Mouse (Mus musculus): ENCODE measurements at regions not wholly inside any gene's neighbourhood (a gene's known extent, or its start where the extent isn't known, plus 50 kb on each side); places are given as distances from the start of the nearest gene placed in this dataset.

DNA sequence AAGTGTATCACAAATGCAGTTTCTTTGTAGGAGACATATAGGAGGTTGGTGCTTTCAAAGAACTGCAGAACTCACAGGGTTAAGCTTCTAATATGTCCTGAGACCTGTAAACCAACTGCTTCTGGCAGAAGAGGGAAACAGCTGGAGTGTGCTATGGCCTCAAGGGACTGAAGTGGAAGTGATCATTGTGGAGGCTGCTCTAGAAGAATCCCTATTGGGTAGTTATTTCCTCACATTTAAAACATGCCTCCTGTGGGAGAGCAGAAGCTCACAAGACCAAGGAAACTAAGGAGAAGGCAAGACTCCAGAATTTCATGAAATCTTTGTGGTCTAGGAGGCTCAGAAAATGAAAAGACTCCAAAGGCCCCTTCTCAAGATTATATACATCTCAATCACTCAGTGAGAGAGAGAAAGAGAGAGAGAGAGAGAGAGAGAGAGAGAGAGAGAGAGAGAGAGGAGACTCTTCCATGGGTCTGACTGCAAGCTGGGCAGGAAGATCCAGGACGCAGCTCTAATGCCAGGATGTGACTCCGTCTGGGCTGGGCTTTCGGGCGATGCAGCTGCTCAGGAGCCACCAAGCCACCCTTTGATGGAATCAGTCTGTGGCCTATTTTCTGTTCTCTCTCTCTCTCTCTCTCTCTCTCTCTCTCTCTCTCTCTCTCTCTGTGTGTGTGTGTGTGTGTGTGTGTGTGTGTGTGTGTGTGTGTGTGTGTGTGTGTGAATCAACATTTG is 93.3 kb downstream of the Pdcl3 start:
- H3K4me3 ChIP-seq (ENCODE audit: low read depth, low read length): no peak overlapping the region
- no peaks in the 10 kb centered on the region for H3K36me3 ChIP-seq (ENCODE audit: control insufficient read depth, insufficient read depth, low read length)
- WGBS: 97% methylated on average over 4 of the region's 4 CpGs
- H3K27ac ChIP-seq (ENCODE audit: low read length): no peak overlapping the region
- H3K9ac ChIP-seq (ENCODE audit: low read depth, low read length): no peak overlapping the region
- no peak overlapping the region for H3K4me2 ChIP-seq (ENCODE audit: low read length)
- H3K27me3 ChIP-seq (ENCODE audit: control insufficient read depth, insufficient read depth, low read depth, low read length): no peaks in the 10 kb centered on the region
- no peak for ATAC-seq
- no peaks in the 10 kb centered on the region for H3K4me1 ChIP-seq (ENCODE audit: control insufficient read depth, insufficient read depth, low read length)
- H3K9me3 ChIP-seq (replicated peaks; ENCODE audit: control insufficient read depth, low read length, poor library complexity, severe bottlenecking): peaks cover 2% of the 10 kb centered on the region; the same call in 1 of the 2 replicates

DNA sequence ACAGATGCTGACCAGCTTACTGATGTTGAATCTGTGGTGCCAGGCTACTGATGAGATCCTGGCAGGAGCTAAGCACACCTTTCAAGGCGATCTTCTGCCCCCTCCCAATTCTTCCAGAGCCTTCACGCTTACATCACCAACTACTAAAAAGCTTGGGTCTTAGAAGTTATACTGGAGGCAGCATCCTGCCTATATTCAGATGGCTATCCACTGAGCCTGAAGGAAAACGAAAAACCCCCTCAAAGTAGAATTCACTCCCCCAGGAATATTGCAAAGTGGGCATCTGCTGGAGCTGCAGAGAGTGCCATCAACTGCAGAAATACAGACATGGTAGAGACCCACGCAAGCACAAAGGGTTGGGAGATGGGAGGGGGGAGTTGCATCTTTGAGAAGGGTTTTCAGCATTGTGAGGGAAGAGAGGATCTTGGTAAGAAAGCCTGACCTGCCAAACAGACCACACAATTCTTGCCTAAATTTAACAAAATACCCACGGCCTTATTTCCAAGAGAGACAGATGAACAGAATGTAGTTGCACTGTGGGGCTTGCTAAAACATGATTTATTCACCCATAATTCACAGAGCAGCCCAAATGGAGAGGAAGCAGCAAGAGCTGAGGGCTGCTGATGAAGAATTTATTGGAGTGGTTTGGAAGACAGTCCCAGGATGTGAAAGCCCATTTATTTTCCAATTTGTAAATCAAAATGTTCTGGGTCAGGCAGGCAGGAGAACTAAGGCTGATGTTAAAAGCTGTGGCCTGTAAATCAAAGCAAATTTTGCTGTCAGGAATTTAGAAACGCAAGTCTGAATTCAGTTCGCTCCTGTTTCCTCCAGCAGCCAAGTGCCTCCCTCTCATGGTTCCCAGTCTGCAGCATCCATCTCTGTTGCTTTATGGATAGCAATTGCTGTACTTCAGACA is 98.8 kb downstream of the Pdcl3 start:
- ATAC-seq: no peak
- Histone ChIP-seq H3K4me1 (ENCODE audit: control insufficient read depth, insufficient read depth, low read length) (no peaks in the 10 kb centered on the region), H3K36me3 (ENCODE audit: control insufficient read depth, insufficient read depth, low read length) (no peaks in the 10 kb centered on the region), H3K4me2 (ENCODE audit: low read length) (no peak overlapping the region), H3K27ac (ENCODE audit: low read length) (no peak overlapping the region), H3K9ac (ENCODE audit: low read depth, low read length) (no peak overlapping the region), H3K9me3 (replicated peaks; ENCODE audit: control insufficient read depth, low read length, poor library complexity, severe bottlenecking) (no peaks in the 10 kb centered on the region; the same call in 1 of the 2 replicates), H3K27me3 (ENCODE audit: control insufficient read depth, insufficient read depth, low read depth, low read length) (no peaks in the 10 kb centered on the region), H3K4me3 (ENCODE audit: low read depth, low read length) (no peak overlapping the region)
- WGBS: 85% methylated on average over 7 of the region's 7 CpGs

DNA sequence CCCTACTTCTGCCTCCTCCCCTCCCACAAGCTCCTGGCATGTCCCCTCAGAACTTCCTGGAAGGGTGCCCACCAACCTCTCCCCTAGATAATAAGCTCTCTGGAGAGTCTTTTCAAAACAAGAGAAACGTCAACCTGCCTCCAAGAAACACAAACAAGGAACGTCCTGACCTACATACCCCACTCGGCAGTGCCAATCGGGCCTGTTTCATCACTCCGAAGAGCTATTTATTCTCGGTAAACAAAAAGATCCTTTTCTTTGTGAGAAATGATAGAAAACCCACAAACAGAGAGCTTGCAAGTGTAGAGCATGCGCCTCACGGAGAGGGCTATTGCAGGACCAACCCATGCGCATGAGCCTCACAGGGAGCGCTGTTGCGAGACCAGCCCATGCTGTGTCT is 100.9 kb downstream of the Pdcl3 start:
- WGBS: 62% methylated on average over 11 of the region's 11 CpGs
- Histone ChIP-seq H3K4me2 (ENCODE audit: low read length) (no peak overlapping the region), H3K36me3 (ENCODE audit: control insufficient read depth, insufficient read depth, low read length) (no peaks in the 10 kb centered on the region), H3K27me3 (ENCODE audit: control insufficient read depth, insufficient read depth, low read depth, low read length) (no peaks in the 10 kb centered on the region), H3K9me3 (replicated peaks; ENCODE audit: control insufficient read depth, low read length, poor library complexity, severe bottlenecking) (no peaks in the 10 kb centered on the region), H3K27ac (ENCODE audit: low read length) (no peak overlapping the region), H3K4me1 (ENCODE audit: control insufficient read depth, insufficient read depth, low read length) (no peaks in the 10 kb centered on the region), H3K9ac (ENCODE audit: low read depth, low read length) (no peak overlapping the region), H3K4me3 (ENCODE audit: low read depth, low read length) (no peak overlapping the region)
- peak; percentile 58; the same call in 1 of the 2 replicates for ATAC-seq

DNA sequence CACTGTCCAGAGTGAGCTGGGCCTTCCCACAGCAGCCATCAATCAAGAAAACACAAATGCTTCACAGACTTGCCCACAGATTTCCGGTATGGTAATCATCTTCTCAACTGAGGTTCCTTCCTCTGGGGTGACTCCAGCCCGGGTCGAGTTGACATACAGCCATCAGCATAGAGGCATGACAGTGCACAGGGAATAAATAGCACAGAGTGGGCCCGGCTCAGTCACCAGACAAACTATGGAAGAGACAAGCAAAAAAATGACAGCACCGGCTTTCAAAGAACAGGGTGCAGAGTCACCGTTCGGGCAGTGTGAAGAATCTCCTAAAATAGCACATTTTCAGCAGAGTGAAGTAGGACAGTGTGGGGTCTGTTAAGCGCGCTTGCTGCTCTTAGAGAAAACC is 103.7 kb upstream of the Npas2 start:
- H3K9me3 ChIP-seq (replicated peaks; ENCODE audit: control insufficient read depth, low read length, poor library complexity, severe bottlenecking): no peaks in the 10 kb centered on the region
- no peak overlapping the region for H3K4me2 ChIP-seq (ENCODE audit: low read length)
- H3K27me3 ChIP-seq (ENCODE audit: control insufficient read depth, insufficient read depth, low read depth, low read length): no peaks in the 10 kb centered on the region
- no peak overlapping the region for H3K27ac ChIP-seq (ENCODE audit: low read length)
- H3K4me3 ChIP-seq (ENCODE audit: low read depth, low read length): no peak overlapping the region
- no peaks in the 10 kb centered on the region for H3K4me1 ChIP-seq (ENCODE audit: control insufficient read depth, insufficient read depth, low read length)
- H3K36me3 ChIP-seq (ENCODE audit: control insufficient read depth, insufficient read depth, low read length): no peaks in the 10 kb centered on the region
- 89% methylated on average over 9 of the region's 9 CpGs for WGBS
- no peak overlapping the region for H3K9ac ChIP-seq (ENCODE audit: low read depth, low read length)
- ATAC-seq: no peak

DNA sequence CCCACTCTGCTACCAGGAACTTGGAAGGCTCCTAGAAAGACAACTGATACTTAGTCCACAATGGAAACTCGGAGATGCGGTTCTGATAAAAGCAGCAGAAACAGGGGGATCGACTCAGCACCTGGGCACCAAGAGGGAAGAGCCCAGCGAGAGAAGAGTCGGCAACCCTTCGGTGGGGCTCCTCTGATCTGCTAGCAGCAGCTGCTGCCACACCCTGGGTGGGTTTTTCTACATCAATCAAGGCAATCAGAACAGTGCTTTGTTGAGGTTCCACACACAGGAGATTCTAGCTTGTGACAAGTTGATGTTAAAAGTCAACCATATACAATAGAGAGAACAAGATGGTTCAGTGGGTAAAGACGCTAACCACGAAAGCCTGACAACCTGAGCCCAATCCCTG is 102.4 kb upstream of the Npas2 start:
- no peak overlapping the region for H3K4me2 ChIP-seq (ENCODE audit: low read length)
- 89% methylated on average over 8 of the region's 8 CpGs for WGBS
- ATAC-seq: no peak

DNA sequence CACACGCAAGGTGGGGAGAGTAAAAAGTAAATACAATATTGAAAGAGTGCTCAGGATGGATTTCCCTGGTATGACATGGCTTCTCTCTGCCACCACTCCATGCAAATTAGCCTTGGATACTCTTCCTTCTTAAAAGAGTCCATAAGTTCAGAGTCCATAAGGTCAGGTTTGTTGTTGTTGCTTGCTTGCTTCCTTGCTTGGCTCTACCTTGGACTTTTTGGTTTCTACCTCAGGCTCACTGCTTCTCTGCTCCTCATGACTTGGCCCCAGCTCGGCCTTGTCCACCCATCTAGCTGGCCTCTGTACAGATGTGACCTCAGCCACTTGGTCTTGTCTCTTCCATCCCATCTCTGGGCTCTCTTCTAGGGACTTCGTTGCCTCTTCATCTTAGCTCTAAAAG is 101.9 kb upstream of the Npas2 start:
- no peaks in the 10 kb centered on the region for H3K9me3 ChIP-seq (replicated peaks; ENCODE audit: control insufficient read depth, low read length, poor library complexity, severe bottlenecking)
- no peaks in the 10 kb centered on the region for H3K27me3 ChIP-seq (ENCODE audit: control insufficient read depth, insufficient read depth, low read depth, low read length)
- no peak overlapping the region for H3K4me2 ChIP-seq (ENCODE audit: low read length)
- no peaks in the 10 kb centered on the region for H3K36me3 ChIP-seq (ENCODE audit: control insufficient read depth, insufficient read depth, low read length)
- ATAC-seq: no peak
- no peaks in the 10 kb centered on the region for H3K4me1 ChIP-seq (ENCODE audit: control insufficient read depth, insufficient read depth, low read length)
- no peak overlapping the region for H3K9ac ChIP-seq (ENCODE audit: low read depth, low read length)
- WGBS: 89% methylated on average over 3 of the region's 3 CpGs
- no peak overlapping the region for H3K27ac ChIP-seq (ENCODE audit: low read length)
- H3K4me3 ChIP-seq (ENCODE audit: low read depth, low read length): no peak overlapping the region

More for the DNA sequence above, 102.4 kb upstream of the Npas2 start:
- Histone ChIP-seq H3K36me3 (ENCODE audit: control insufficient read depth, insufficient read depth, low read length) (no peaks in the 10 kb centered on the region), H3K4me1 (ENCODE audit: control insufficient read depth, insufficient read depth, low read length) (no peaks in the 10 kb centered on the region), H3K4me3 (ENCODE audit: low read depth, low read length) (no peak overlapping the region), H3K9me3 (replicated peaks; ENCODE audit: control insufficient read depth, low read length, poor library complexity, severe bottlenecking) (no peaks in the 10 kb centered on the region), H3K27ac (ENCODE audit: low read length) (no peak overlapping the region), H3K9ac (ENCODE audit: low read depth, low read length) (no peak overlapping the region), H3K27me3 (ENCODE audit: control insufficient read depth, insufficient read depth, low read depth, low read length) (no peaks in the 10 kb centered on the region)

DNA sequence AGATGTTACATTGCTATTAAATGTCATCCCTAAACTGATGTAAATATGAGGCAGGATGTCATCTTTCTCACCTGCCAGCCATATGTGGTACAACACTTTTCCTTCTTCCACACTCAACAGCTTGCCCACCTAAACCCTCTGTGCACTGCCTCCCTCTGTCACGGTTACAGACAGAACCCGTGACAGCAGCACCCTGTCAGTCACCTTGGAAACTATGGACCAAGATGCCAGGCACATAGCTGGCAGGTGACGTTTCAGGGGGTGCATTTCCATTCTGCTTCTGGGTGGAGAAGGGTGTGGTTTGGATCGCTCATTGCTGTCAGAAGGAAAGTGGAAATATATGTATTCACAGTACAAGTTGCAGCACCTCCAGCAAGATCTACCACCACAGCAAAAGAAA is 100.2 kb upstream of the Npas2 start:
- H3K36me3 ChIP-seq (ENCODE audit: control insufficient read depth, insufficient read depth, low read length): no peaks in the 10 kb centered on the region
- no peak overlapping the region for H3K4me3 ChIP-seq (ENCODE audit: low read depth, low read length)
- no peak for ATAC-seq

DNA sequence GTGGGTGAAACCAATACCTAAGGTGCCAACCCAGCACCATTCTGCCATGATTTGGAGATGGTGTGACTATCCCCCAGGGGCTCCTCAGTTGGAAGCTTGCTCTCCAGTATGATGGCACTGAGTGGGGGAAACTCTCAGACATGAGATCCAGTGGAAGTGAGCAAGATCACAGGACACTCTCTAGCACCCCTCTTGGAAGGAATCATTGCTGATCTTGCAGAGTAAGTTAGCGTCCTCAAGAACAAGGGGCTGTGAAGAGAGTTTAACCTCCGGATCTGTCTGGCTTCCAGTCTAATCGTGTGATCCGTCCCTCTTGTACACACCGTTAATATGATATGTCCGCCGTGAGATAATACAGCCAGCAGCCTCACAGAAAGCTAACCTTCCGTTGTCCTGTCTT is 99.5 kb upstream of the Npas2 start:
- ATAC-seq: no peak
- H3K27me3 ChIP-seq (ENCODE audit: control insufficient read depth, insufficient read depth, low read depth, low read length): no peaks in the 10 kb centered on the region
- no peak overlapping the region for H3K4me2 ChIP-seq (ENCODE audit: low read length)
- no peak overlapping the region for H3K4me3 ChIP-seq (ENCODE audit: low read depth, low read length)
- 91% methylated on average over 8 of the region's 8 CpGs for WGBS
- no peaks in the 10 kb centered on the region for H3K4me1 ChIP-seq (ENCODE audit: control insufficient read depth, insufficient read depth, low read length)
- no peaks in the 10 kb centered on the region for H3K9me3 ChIP-seq (replicated peaks; ENCODE audit: control insufficient read depth, low read length, poor library complexity, severe bottlenecking)
- no peaks in the 10 kb centered on the region for H3K36me3 ChIP-seq (ENCODE audit: control insufficient read depth, insufficient read depth, low read length)
- H3K27ac ChIP-seq (ENCODE audit: low read length): no peak overlapping the region
- no peak overlapping the region for H3K9ac ChIP-seq (ENCODE audit: low read depth, low read length)

More for the DNA sequence above, 100.2 kb upstream of the Npas2 start:
- Histone ChIP-seq H3K9me3 (replicated peaks; ENCODE audit: control insufficient read depth, low read length, poor library complexity, severe bottlenecking) (no peaks in the 10 kb centered on the region), H3K4me2 (ENCODE audit: low read length) (no peak overlapping the region), H3K4me1 (ENCODE audit: control insufficient read depth, insufficient read depth, low read length) (no peaks in the 10 kb centered on the region), H3K27me3 (ENCODE audit: control insufficient read depth, insufficient read depth, low read depth, low read length) (no peaks in the 10 kb centered on the region), H3K27ac (ENCODE audit: low read length) (no peak overlapping the region), H3K9ac (ENCODE audit: low read depth, low read length) (no peak overlapping the region)
- WGBS: 85% methylated on average over 4 of the region's 4 CpGs

DNA sequence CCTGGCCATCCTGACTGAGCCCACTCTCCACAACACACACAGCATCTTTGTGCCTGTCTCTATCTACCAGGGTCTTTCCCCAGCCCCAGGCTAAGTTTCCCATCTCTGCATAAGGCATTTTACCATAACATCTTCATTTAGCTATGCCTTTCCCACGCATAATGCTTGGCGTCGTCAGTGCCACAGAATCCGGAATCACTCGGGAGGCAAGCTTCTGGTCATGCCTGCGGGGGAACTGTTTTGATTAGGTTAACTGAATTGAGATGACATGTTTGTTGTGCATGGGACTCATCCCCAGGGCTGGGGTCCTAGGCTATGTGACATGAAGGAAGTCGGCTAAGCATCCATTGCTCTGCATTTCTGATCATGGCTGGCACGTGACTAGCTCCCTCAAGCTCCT is 97.6 kb upstream of the Npas2 start:
- Histone ChIP-seq H3K36me3 (ENCODE audit: control insufficient read depth, insufficient read depth, low read length) (no peaks in the 10 kb centered on the region), H3K9ac (ENCODE audit: low read depth, low read length) (no peak overlapping the region), H3K27ac (ENCODE audit: low read length) (no peak overlapping the region), H3K9me3 (replicated peaks; ENCODE audit: control insufficient read depth, low read length, poor library complexity, severe bottlenecking) (no peaks in the 10 kb centered on the region), H3K4me1 (ENCODE audit: control insufficient read depth, insufficient read depth, low read length) (no peaks in the 10 kb centered on the region), H3K4me3 (ENCODE audit: low read depth, low read length) (no peak overlapping the region), H3K4me2 (ENCODE audit: low read length) (no peak overlapping the region), H3K27me3 (ENCODE audit: control insufficient read depth, insufficient read depth, low read depth, low read length) (no peaks in the 10 kb centered on the region)
- 82% methylated on average over 8 of the region's 8 CpGs for WGBS
- ATAC-seq: no peak

Data from midbrain, embryonic 16.5 days (tissue).